Mouse (Mus musculus): ENCODE data around the gene Gm20388. TPM values are rescaled to one million over a fixed set of nuclear protein-coding genes. Genes with fewer than 3 reads are reported as not detected.

Gm20388 gene
- polyA plus RNA-seq, 1 experiment from 2014 or later: not detected

DNA sequence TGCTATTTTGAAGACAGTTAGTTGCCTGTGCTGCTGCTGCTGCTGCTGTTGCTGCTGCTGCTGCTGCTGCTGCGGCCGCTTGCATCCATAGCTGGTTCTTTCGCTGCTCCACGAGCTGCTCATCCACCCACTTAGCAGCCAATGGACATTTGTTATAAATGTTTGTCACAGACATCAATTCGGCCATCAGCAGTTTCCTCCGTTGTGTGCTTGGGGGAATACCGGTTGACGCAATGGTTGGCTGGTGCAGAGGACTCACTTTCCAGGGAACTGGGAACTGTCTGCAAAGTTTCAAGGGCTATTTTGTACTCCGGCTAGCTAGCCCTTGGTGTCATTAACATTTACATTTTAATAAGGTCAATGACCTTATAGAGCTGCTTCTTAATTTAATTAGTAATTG is 793.6 kb downstream of the Gm20388 start:
- Histone ChIP-seq H3K9ac (ENCODE audit: low read length) (no peak overlapping the region), H3K4me3 (ENCODE audit: low read depth, low read length) (no peak overlapping the region), H3K4me1 (replicated peaks; ENCODE audit: control insufficient read depth, insufficient read depth) (no peaks in the 10 kb centered on the region), H3K9me3 (ENCODE audit: control insufficient read depth, low read length) (no peaks in the 10 kb centered on the region), H3K4me2 (replicated peaks; ENCODE audit: low read depth) (no peak overlapping the region), H3K27me3 (ENCODE audit: control insufficient read depth, insufficient read depth, low read length) (no peaks in the 10 kb centered on the region), H3K27ac (replicated peaks) (no peak overlapping the region), H3K36me3 (ENCODE audit: control insufficient read depth, insufficient read depth, low read length) (no peaks in the 10 kb centered on the region)
- WGBS: 43% methylated on average over 9 of the region's 9 CpGs
- no peak for DNase-seq (ENCODE audit: low spot score)
- no peak for ATAC-seq (ENCODE audit: low FRiP score, low TSS enrichment)
- no peak for TF ChIP-seq EP300 (optimal IDR thresholded peaks at IDR 0.05)
- no peak for TF ChIP-seq CTCF (IDR thresholded peaks at IDR 0.05; ENCODE audit: low read depth)

DNA sequence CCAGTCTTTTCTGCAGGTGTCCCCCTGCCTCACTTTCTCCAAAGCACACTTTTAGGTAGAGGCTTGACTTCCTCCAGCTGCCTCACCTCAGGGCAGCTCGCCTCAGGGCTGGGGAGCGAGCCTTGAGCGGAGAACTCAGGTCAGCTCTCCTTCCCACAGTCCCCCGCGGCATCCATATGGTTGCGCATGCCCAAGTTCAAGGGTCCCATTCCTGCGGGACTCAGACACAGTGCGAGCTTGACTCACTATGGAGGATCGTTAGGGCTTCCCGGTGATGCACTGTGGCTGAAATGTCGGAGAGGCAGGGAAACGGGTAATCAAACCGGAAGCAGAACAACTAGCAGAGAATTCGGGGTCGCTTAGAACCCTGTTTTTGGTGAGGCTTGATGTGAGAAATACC is 794.5 kb downstream of the Gm20388 start:
- TF ChIP-seq EP300 (optimal IDR thresholded peaks at IDR 0.05): no peak
- Histone ChIP-seq H3K9ac (ENCODE audit: low read length) (no peak overlapping the region), H3K36me3 (ENCODE audit: control insufficient read depth, insufficient read depth, low read length) (no peaks in the 10 kb centered on the region), H3K4me1 (replicated peaks; ENCODE audit: control insufficient read depth, insufficient read depth) (no peaks in the 10 kb centered on the region), H3K4me2 (replicated peaks; ENCODE audit: low read depth) (no peak overlapping the region), H3K27ac (replicated peaks) (no peak overlapping the region), H3K4me3 (ENCODE audit: low read depth, low read length) (no peak overlapping the region), H3K9me3 (ENCODE audit: control insufficient read depth, low read length) (no peaks in the 10 kb centered on the region), H3K27me3 (ENCODE audit: control insufficient read depth, insufficient read depth, low read length) (no peaks in the 10 kb centered on the region)
- DNase-seq (ENCODE audit: low spot score): no peak
- no peak for ATAC-seq (ENCODE audit: low FRiP score, low TSS enrichment)
- 79% methylated on average over 15 of the region's 15 CpGs for WGBS

DNA sequence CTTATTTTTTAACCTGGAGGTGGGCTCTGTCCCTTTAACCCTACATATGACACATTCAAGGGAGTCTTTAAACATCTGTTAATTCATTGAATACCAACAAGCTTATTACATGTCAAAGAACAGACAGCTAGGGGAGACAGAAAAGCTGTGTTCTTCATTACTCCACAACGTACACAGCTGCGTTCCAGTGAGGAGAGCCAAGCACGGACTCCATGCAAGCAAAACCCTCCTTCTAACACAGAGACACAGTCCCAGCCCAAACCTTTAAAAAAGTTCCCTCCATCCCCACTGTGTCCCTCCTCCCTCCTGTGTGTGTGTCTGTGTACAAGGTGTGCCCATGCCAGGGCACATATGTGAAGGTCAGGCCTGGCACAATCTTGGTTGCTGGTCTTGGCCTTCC is 795.6 kb downstream of the Gm20388 start:
- 40% methylated on average over 3 of the region's 3 CpGs for WGBS
- Histone ChIP-seq H3K27me3 (ENCODE audit: control insufficient read depth, insufficient read depth, low read length) (no peaks in the 10 kb centered on the region), H3K4me3 (ENCODE audit: low read depth, low read length) (no peak overlapping the region), H3K4me2 (replicated peaks; ENCODE audit: low read depth) (no peak overlapping the region), H3K36me3 (ENCODE audit: control insufficient read depth, insufficient read depth, low read length) (no peaks in the 10 kb centered on the region), H3K9ac (ENCODE audit: low read length) (no peak overlapping the region), H3K9me3 (ENCODE audit: control insufficient read depth, low read length) (no peaks in the 10 kb centered on the region), H3K27ac (replicated peaks) (no peak overlapping the region), H3K4me1 (replicated peaks; ENCODE audit: control insufficient read depth, insufficient read depth) (no peaks in the 10 kb centered on the region)
- no peak for TF ChIP-seq EP300 (optimal IDR thresholded peaks at IDR 0.05)
- no peak for TF ChIP-seq CTCF (IDR thresholded peaks at IDR 0.05; ENCODE audit: low read depth)
- ATAC-seq (ENCODE audit: low FRiP score, low TSS enrichment) (no peak), DNase-seq (ENCODE audit: low spot score) (no peak)

DNA sequence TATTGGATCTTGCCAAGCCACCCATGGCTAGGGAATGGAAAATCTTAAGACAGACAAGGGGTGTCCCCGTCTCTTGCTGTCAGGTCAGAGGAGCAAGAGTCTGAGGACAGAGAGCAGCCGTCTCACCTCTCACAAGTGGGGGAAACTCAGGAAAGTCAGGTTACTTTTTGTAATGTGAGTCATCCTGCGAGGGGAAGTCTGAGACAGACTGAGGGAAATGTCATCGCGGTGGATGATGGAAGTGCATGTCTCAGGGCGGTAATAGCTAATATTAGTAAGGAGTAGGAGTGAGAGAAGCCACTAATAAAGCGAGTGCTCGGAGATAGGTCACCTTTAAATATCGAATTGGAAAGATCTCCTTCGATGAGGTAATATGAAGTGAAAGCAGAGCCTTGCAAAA is 798.5 kb downstream of the Gm20388 start:
- 60% methylated on average over 10 of the region's 10 CpGs for WGBS
- ATAC-seq (ENCODE audit: low FRiP score, low TSS enrichment) (no peak), DNase-seq (ENCODE audit: low spot score) (no peak)
- Histone ChIP-seq H3K9ac (ENCODE audit: low read length) (no peak overlapping the region), H3K9me3 (ENCODE audit: control insufficient read depth, low read length) (no peaks in the 10 kb centered on the region), H3K36me3 (ENCODE audit: control insufficient read depth, insufficient read depth, low read length) (no peaks in the 10 kb centered on the region), H3K4me2 (replicated peaks; ENCODE audit: low read depth) (no peak overlapping the region), H3K27me3 (ENCODE audit: control insufficient read depth, insufficient read depth, low read length) (no peaks in the 10 kb centered on the region), H3K27ac (replicated peaks) (no peak overlapping the region), H3K4me3 (ENCODE audit: low read depth, low read length) (no peak overlapping the region), H3K4me1 (replicated peaks; ENCODE audit: control insufficient read depth, insufficient read depth) (no peaks in the 10 kb centered on the region)
- TF ChIP-seq EP300 (optimal IDR thresholded peaks at IDR 0.05) (no peak), CTCF (IDR thresholded peaks at IDR 0.05; ENCODE audit: low read depth) (no peak)

DNA sequence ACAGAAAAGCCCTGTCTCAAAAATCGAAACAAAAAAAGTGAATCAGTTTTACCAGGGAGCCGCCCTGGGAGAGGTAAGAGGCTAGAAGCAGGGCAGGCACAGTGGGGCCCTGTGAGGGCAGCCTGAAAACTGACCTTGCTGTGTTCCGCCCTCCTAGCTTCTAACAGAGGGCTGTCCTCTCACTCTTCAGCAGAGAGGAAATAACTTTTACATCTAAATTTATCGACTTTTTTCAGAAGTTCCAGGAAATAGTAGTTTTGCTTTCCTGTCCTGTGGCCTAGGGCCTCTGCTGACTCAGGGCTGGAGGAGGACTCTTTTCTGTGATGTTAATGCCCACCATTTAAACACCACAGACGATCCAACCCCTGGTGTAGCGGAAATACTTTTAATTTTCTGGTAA is 804.6 kb downstream of the Gm20388 start:
- H3K27me3 ChIP-seq (ENCODE audit: control insufficient read depth, insufficient read depth, low read length): no peaks in the 10 kb centered on the region
- no peak overlapping the region for H3K27ac ChIP-seq (replicated peaks)
- DNase-seq (ENCODE audit: low spot score): no peak
- H3K4me3 ChIP-seq (ENCODE audit: low read depth, low read length): no peak overlapping the region
- no peak overlapping the region for H3K9ac ChIP-seq (ENCODE audit: low read length)
- H3K4me1 ChIP-seq (replicated peaks; ENCODE audit: control insufficient read depth, insufficient read depth): no peaks in the 10 kb centered on the region
- no peak overlapping the region for H3K4me2 ChIP-seq (replicated peaks; ENCODE audit: low read depth)
- 73% methylated on average over 6 of the region's 6 CpGs for WGBS
- no peaks in the 10 kb centered on the region for H3K9me3 ChIP-seq (ENCODE audit: control insufficient read depth, low read length)
- no peak for ATAC-seq (ENCODE audit: low FRiP score, low TSS enrichment)
- no peaks in the 10 kb centered on the region for H3K36me3 ChIP-seq (ENCODE audit: control insufficient read depth, insufficient read depth, low read length)
- no peak for TF ChIP-seq CTCF (IDR thresholded peaks at IDR 0.05; ENCODE audit: low read depth)
- TF ChIP-seq EP300 (optimal IDR thresholded peaks at IDR 0.05): no peak

DNA sequence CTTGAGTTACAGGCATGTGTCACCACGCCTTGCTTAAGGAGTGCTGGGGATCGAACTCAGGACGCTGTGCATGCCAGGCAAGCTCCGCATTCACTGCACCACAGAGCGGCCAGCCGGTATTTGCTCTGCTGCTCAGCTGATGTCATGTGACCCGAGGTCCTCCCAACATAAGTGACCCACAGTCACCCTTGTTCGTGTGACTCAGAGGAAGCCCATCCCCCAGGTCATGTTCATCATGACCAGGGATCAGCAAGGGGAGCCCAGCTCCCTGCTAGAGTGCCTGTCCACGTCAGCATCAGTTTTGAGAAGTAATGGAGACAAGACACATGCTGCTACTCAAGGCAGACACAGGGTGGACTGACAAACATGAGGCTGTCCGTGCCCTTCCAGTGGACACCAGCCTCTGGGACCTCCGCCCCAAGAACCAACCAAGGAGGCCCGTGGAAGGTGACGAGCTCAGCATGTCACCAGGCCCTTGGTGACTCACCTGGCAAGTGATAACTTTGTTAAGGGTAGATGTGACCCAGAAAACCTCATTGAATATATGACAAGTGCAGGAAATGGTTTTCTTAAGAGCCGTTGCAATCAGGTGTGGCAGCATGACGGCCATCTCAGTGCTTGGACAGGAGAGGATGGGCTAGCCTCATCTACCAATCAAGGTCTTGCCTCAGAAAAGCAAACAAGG is 805.5 kb downstream of the Gm20388 start:
- H3K9ac ChIP-seq (ENCODE audit: low read length): no peak overlapping the region
- ATAC-seq (ENCODE audit: low FRiP score, low TSS enrichment) (peak; percentile 81), DNase-seq (ENCODE audit: low spot score) (peak; percentile 49)
- no peak for TF ChIP-seq EP300 (optimal IDR thresholded peaks at IDR 0.05)
- TF ChIP-seq CTCF (IDR thresholded peaks at IDR 0.05; ENCODE audit: low read depth): no peak
- H3K9me3 ChIP-seq (ENCODE audit: control insufficient read depth, low read length): no peaks in the 10 kb centered on the region
- no peak overlapping the region for H3K4me3 ChIP-seq (ENCODE audit: low read depth, low read length)
- no peaks in the 10 kb centered on the region for H3K36me3 ChIP-seq (ENCODE audit: control insufficient read depth, insufficient read depth, low read length)
- no peaks in the 10 kb centered on the region for H3K27me3 ChIP-seq (ENCODE audit: control insufficient read depth, insufficient read depth, low read length)
- 71% methylated on average over 15 of the region's 15 CpGs for WGBS
- no peak overlapping the region for H3K27ac ChIP-seq (replicated peaks)
- no peaks in the 10 kb centered on the region for H3K4me1 ChIP-seq (replicated peaks; ENCODE audit: control insufficient read depth, insufficient read depth)
- no peak overlapping the region for H3K4me2 ChIP-seq (replicated peaks; ENCODE audit: low read depth)
